25 mouse cellular contexts compared by ENCODE assay signal in genomic region chr6:137370745-137371144, GRCm38 (mm10).
A peak's percentile ranks its signal among the peaks of the same experiment; 100 is the strongest.
DNase-seq lines count a peak whose midpoint lies in the region; ATAC-seq and TF ChIP-seq lines count a peak whose summit lies in the region.
"Had no signal": no experiment of that assay in that cellular context is flagged by ENCODE, and none has a peak within 500 bp of the region (broad histone marks: within the 10 kb centered on the region; RNA-seq: fewer than 3 reads in every experiment).

No protein-coding gene starts in this region.

- POLR2A ChIA-PET in Patski (lab: Charles Lee): interaction anchor here (0.6 kb wide), 2 partner anchors 175 to 1892 kb away, joined by 3 to 4 read pairs; no protein-coding TSS in a partner anchor

- no peak overlapping the region for H3K9ac ChIP-seq in midbrain, embryonic 15.5 days
- no peak overlapping the region for H3K9ac ChIP-seq in midbrain, postnatal 0 days (replicated peaks; ENCODE audit: low read length, poor library complexity, severe bottlenecking)
- H3K9ac ChIP-seq in intestine, postnatal 0 days (ENCODE audit: low read depth, low read length): no peak overlapping the region
- H3K9ac ChIP-seq in kidney, embryonic 16.5 days (replicated peaks; ENCODE audit: low read length): no peak overlapping the region
- no peak overlapping the region for H3K9ac ChIP-seq in hindbrain, embryonic 14.5 days
- H3K9ac ChIP-seq: forebrain, embryonic 13.5 days; heart, embryonic 12.5 days; hindbrain, embryonic 13.5 days; limb, embryonic 12.5 days; liver, embryonic 15.5 days; lung, embryonic 14.5 days; neural tube, embryonic 13.5 days had no signal

- no peaks in the 10 kb centered on the region for H3K27me3 ChIP-seq in midbrain, embryonic 15.5 days (replicated peaks)
- no peaks in the 10 kb centered on the region for H3K27me3 ChIP-seq in midbrain, postnatal 0 days (ENCODE audit: insufficient read depth, low read length)
- H3K27me3 ChIP-seq in Patski: no peaks in the 10 kb centered on the region
- no peaks in the 10 kb centered on the region for H3K27me3 ChIP-seq in intestine, postnatal 0 days (replicated peaks; ENCODE audit: control insufficient read depth, insufficient read depth, low read length)
- no peaks in the 10 kb centered on the region for H3K27me3 ChIP-seq in kidney, embryonic 16.5 days (ENCODE audit: insufficient read depth, low read length)
- H3K27me3 ChIP-seq in hindbrain, embryonic 14.5 days (ENCODE audit: control insufficient read depth, insufficient read depth, low read length): no peaks in the 10 kb centered on the region
- H3K27me3 ChIP-seq: forebrain, embryonic 13.5 days; heart, embryonic 12.5 days; hindbrain, embryonic 13.5 days; limb, embryonic 12.5 days; liver, embryonic 15.5 days; neural tube, embryonic 13.5 days had no signal

- no peaks in the 10 kb centered on the region for H3K9me3 ChIP-seq in midbrain, embryonic 15.5 days
- no peaks in the 10 kb centered on the region for H3K9me3 ChIP-seq in midbrain, postnatal 0 days (ENCODE audit: low read length)
- no peaks in the 10 kb centered on the region for H3K9me3 ChIP-seq in intestine, postnatal 0 days (ENCODE audit: control insufficient read depth)
- H3K9me3 ChIP-seq in kidney, embryonic 16.5 days (ENCODE audit: low read length): no peaks in the 10 kb centered on the region
- H3K9me3 ChIP-seq in hindbrain, embryonic 14.5 days (ENCODE audit: control insufficient read depth, low read length): no peaks in the 10 kb centered on the region
- H3K9me3 ChIP-seq: forebrain, embryonic 13.5 days; heart, embryonic 12.5 days; hindbrain, embryonic 13.5 days; limb, embryonic 12.5 days; liver, embryonic 15.5 days; neural tube, embryonic 13.5 days had no signal

- no peak overlapping the region for H3K4me3 ChIP-seq in midbrain, embryonic 15.5 days
- H3K4me3 ChIP-seq in midbrain, postnatal 0 days (ENCODE audit: low read depth, low read length): no peak overlapping the region
- no peak overlapping the region for H3K4me3 ChIP-seq in intestine, postnatal 0 days (ENCODE audit: low read depth, low read length)
- H3K4me3 ChIP-seq in kidney, embryonic 16.5 days (ENCODE audit: low read length): no peak overlapping the region
- no peak overlapping the region for H3K4me3 ChIP-seq in hindbrain, embryonic 14.5 days (replicated peaks; ENCODE audit: low read length)
- H3K4me3 ChIP-seq: forebrain, embryonic 13.5 days; heart, embryonic 12.5 days; hindbrain, embryonic 13.5 days; limb, embryonic 12.5 days; liver, embryonic 15.5 days; neural tube, embryonic 13.5 days had no signal

- no peak overlapping the region for H3K4me2 ChIP-seq in midbrain, embryonic 15.5 days
- no peak overlapping the region for H3K4me2 ChIP-seq in midbrain, postnatal 0 days (ENCODE audit: low read depth, low read length, poor library complexity, severe bottlenecking)
- H3K4me2 ChIP-seq in intestine, postnatal 0 days (replicated peaks; ENCODE audit: low read depth): peak overlapping the region; percentile 18; the same call in 1 of the 2 replicates
- no peak overlapping the region for H3K4me2 ChIP-seq in kidney, embryonic 16.5 days (replicated peaks; ENCODE audit: low read depth, low read length)
- H3K4me2 ChIP-seq in hindbrain, embryonic 14.5 days (replicated peaks): no peak overlapping the region
- H3K4me2 ChIP-seq: forebrain, embryonic 13.5 days; heart, embryonic 12.5 days; hindbrain, embryonic 13.5 days; limb, embryonic 12.5 days; liver, embryonic 15.5 days; lung, embryonic 14.5 days; neural tube, embryonic 13.5 days had no signal

- H3K27ac ChIP-seq in midbrain, embryonic 15.5 days: 0 out of 2 replicates have a peak overlapping the region, but pooled peaks have one; percentile 7
- no peak overlapping the region for H3K27ac ChIP-seq in midbrain, postnatal 0 days (ENCODE audit: low read depth, low read length)
- H3K27ac ChIP-seq in intestine, postnatal 0 days (ENCODE audit: low read depth, low read length): no peak overlapping the region
- H3K27ac ChIP-seq in kidney, embryonic 16.5 days (ENCODE audit: low read length): no peak overlapping the region; the same call in 1 of the 2 replicates
- no peak overlapping the region for H3K27ac ChIP-seq in hindbrain, embryonic 14.5 days
- H3K27ac ChIP-seq: forebrain, embryonic 13.5 days; hindbrain, embryonic 13.5 days; limb, embryonic 12.5 days; liver, embryonic 15.5 days; neural tube, embryonic 13.5 days had no signal

- DNase-seq in midbrain, postnatal 0 days (ENCODE audit: low spot score): no peak
- DNase-seq in Patski (ENCODE audit: low read depth, low spot score): no peak
- DNase-seq in hindbrain, embryonic 14.5 days (ENCODE audit: low spot score): no peak
- no peak for DNase-seq in Muller cell, postnatal 12 days (ENCODE audit: inconsistent ontology term)
- DNase-seq: adrenal gland, postnatal 10 days; cerebellum, adult 8-10 months; cerebellum, postnatal 25 days; gastrocnemius, postnatal 14 days; heart, postnatal 4 days; layer of hippocampus, adult 9-11 months; lung, embryonic 14.5 days; lung, postnatal 14 days; right cerebral cortex, postnatal 14 days had no signal

- in situ Hi-C loops in Patski (cut with MboI; ENCODE audit: low pct_unique_long_range_greater_than_20kb): no loop called here

- H3K36me3 ChIP-seq in midbrain, embryonic 15.5 days (replicated peaks): no peaks in the 10 kb centered on the region
- no peaks in the 10 kb centered on the region for H3K36me3 ChIP-seq in midbrain, postnatal 0 days (ENCODE audit: insufficient read depth, low read length)
- H3K36me3 ChIP-seq in intestine, postnatal 0 days (ENCODE audit: control insufficient read depth, insufficient read depth): no peaks in the 10 kb centered on the region
- H3K36me3 ChIP-seq in kidney, embryonic 16.5 days (ENCODE audit: insufficient read depth, low read length): no peaks in the 10 kb centered on the region
- H3K36me3 ChIP-seq in hindbrain, embryonic 14.5 days (replicated peaks; ENCODE audit: control insufficient read depth, insufficient read depth): no peaks in the 10 kb centered on the region
- H3K36me3 ChIP-seq: heart, embryonic 12.5 days; hindbrain, embryonic 13.5 days; limb, embryonic 12.5 days; liver, embryonic 15.5 days; neural tube, embryonic 13.5 days had no signal

- CTCF ChIA-PET in Patski (lab: Charles Lee): interaction anchor here (1.5 to 1.6 kb wide), 2 partner anchors 10 kb away, joined by 5 to 7 read pairs; no protein-coding TSS in a partner anchor

- ATAC-seq in midbrain, embryonic 15.5 days (replicated peaks): 0 out of 2 replicates have a peak, but pooled peaks have one; percentile 14
- ATAC-seq in midbrain, postnatal 0 days (ENCODE audit: low FRiP score): no peak
- peak; percentile 54 for ATAC-seq in Patski
- ATAC-seq in intestine, postnatal 0 days: no peak
- ATAC-seq in kidney, embryonic 16.5 days (ENCODE audit: low FRiP score, low TSS enrichment): peak; percentile 51; the same call in 1 of the 2 replicates
- ATAC-seq in hindbrain, embryonic 14.5 days (ENCODE audit: low FRiP score): no peak
- ATAC-seq in activated CD4-positive, CD25-positive, alpha-beta regulatory T cell, adult 4 months: no peak
- ATAC-seq: CD4-positive, CD25-positive, alpha-beta regulatory T cell, adult 4 months; forebrain, embryonic 13.5 days; inflammation-experienced regulatory T-cells, adult 6 months had no signal

- whole genome bisulfite sequencing in midbrain, embryonic 15.5 days: 57% methylated on average over 8 of the region's 8 CpGs
- WGBS in midbrain, postnatal 0 days: 55% methylated on average over 8 of the region's 8 CpGs
- WGBS in intestine, postnatal 0 days: 39% methylated on average over 8 of the region's 8 CpGs
- WGBS in kidney, embryonic 16.5 days: 53% methylated on average over 8 of the region's 8 CpGs
- 59% methylated on average over 8 of the region's 8 CpGs for WGBS in hindbrain, embryonic 14.5 days

- peaks cover 9% of the 10 kb centered on the region; the same call in 1 of the 2 replicates for H3K4me1 ChIP-seq in midbrain, embryonic 15.5 days
- no peaks in the 10 kb centered on the region for H3K4me1 ChIP-seq in midbrain, postnatal 0 days (ENCODE audit: insufficient read depth, low read length)
- H3K4me1 ChIP-seq in intestine, postnatal 0 days (replicated peaks; ENCODE audit: control insufficient read depth, insufficient read depth, low read length): no peaks in the 10 kb centered on the region
- H3K4me1 ChIP-seq in kidney, embryonic 16.5 days (ENCODE audit: insufficient read depth, low read length): peaks cover 3% of the 10 kb centered on the region; the same call in 1 of the 2 replicates
- H3K4me1 ChIP-seq in hindbrain, embryonic 14.5 days (replicated peaks; ENCODE audit: control insufficient read depth, insufficient read depth, low read length): 0 out of 2 replicates have a peak, but pooled peaks cover 2% of the 10 kb centered on the region
- H3K4me1 ChIP-seq: forebrain, embryonic 13.5 days; hindbrain, embryonic 13.5 days; limb, embryonic 12.5 days; liver, embryonic 15.5 days; neural tube, embryonic 13.5 days had no signal

- no peak for TF ChIP-seq CTCF in midbrain, postnatal 0 days (IDR thresholded peaks at IDR 0.05)
- no peak for TF ChIP-seq CTCF in Patski (IDR thresholded peaks at IDR 0.05)
- TF ChIP-seq CTCF in intestine, postnatal 0 days (IDR thresholded peaks at IDR 0.05; ENCODE audit: low read depth): no peak

Comparison
In these comparisons a context has a peak if more than half of its experiments do, and no peak if none do; other contexts are left out.
1. ATAC-seq: peak in midbrain, embryonic 15.5 days (single experiment), Patski (single experiment) and kidney, embryonic 16.5 days (single experiment); none in midbrain, postnatal 0 days (single experiment), intestine, postnatal 0 days (single experiment), hindbrain, embryonic 14.5 days (single experiment) and activated CD4-positive, CD25-positive, alpha-beta regulatory T cell, adult 4 months (single experiment).